Mouse (Mus musculus): ENCODE data around the gene Gpr107. TPM values are rescaled to one million over a fixed set of nuclear protein-coding genes. Genes with fewer than 3 reads are reported as not detected.

Gene Gpr107
- 10 to 100 TPM; 51.9 to 54.3 TPM for total RNA-seq (2023)

GRCm38 (mm10) chr2:31151892-31152812 lies at the start of gene Gpr107:
Gpr107 (plus strand) TSS chr2:31152316.

DNA sequence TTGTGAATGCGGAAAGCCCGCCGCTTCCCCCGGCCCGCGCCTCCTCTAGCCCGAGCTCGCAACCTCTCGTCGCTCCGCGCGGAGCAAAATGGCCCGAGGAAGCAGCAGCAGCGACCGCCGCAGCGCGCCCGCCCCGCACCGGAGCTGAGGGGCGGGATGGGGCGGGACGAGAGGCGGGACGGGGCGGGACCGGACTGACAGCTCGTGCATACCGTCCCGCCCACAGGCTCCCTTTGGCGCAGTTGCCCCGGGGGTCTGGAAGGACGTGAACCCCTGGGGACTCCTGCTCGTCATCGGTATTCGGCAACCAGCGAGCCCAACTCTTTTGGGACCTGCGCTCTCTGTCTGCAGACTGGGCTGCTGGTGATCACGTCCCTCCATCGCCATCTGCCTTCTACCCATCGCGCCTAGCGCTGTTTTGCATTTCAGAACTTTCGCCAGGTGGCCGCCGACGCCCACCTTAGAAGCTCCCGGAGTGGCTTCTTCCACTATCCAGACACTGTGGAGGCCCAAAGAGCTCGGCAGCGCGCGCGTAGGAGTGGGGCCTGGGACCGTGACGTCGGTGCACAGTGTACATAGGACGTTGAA lies 10.2 kb upstream of the Gpr107 start, which contains the start of gene Fnbp1:
Fnbp1 (minus strand) TSS at position 142 of the 588 bp plus-strand sequence.

DNA sequence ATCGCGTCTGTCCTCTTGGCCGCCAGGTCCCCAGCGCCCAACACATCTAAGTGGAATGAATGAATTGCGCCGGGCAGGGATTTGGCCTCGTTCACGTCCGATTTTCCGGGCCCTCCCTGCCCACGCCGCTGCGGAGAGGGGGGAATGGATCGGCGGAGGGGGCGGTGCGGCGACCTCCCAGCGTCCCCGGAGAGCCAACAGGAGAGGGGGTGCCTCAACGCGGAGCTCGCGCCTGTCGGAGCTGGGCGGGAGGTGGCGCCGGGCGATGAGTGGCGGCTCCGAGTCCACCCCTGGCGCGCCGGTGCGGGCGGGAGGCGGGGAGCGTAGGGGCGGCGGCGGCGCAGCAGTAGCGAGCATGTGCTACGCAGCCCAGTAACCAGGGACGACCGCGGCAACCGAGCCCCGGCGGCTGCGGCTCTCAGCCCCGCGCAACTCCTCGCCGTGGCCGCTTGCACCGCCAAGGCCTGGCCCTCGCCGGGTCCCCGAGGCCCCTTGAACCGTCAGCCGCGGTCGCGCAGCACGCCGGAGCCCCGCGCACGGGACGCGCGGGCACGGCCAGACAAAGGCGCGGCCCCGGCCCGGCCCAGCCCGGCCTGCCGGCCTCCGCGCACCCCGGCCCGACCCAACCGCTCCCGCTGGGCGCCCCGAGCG lies 93.5 kb downstream of the Gpr107 start, which contains the start of gene Ncs1:
Ncs1 (plus strand) TSS at position 333 of the 651 bp plus-strand sequence.

Other genes with a start within 250 kb of the Gpr107 start
- gene Ptges, start 222.5 kb upstream of the Gpr107 start, total RNA-seq (2023), result 10 to 100 TPM; 12.2 to 12.6 TPM
- gene Tor1b, start 199.4 kb upstream of the Gpr107 start, total RNA-seq (2023), result 10 to 100 TPM; 36.0 to 40.1 TPM
- gene Tor1a, start 184.4 kb upstream of the Gpr107 start, total RNA-seq (2023), result 10 to 100 TPM; 70.0 to 78.5 TPM
- gene BC005624, start 170.1 kb upstream of the Gpr107 start, total RNA-seq (2023), result 10 to 100 TPM; 49.6 to 51.3 TPM
- 1 to 10 TPM; 6.3 to 6.7 TPM for gene Usp20, start 170.0 kb upstream of the Gpr107 start, total RNA-seq (2023)
- 100 to 1,000 TPM; 123 to 126 TPM for gene Fnbp1, start 10.3 kb upstream of the Gpr107 start, total RNA-seq (2023)
- under 1 TPM in 1 of 2 experiments, not detected in 1; 0.24 TPM for gene Ncs1, start 93.5 kb downstream of the Gpr107 start, total RNA-seq (2023)
- under 1 TPM; 0.44 to 0.90 TPM for gene Hmcn2, start 162.1 kb downstream of the Gpr107 start, total RNA-seq (2023)